Mouse (Mus musculus) intestine, embryonic 16.5 days (tissue): ENCODE measurements around the gene Klhl30. TPM values are rescaled to one million over a fixed set of nuclear protein-coding genes. Genes with fewer than 3 reads are reported as not detected.

Experiments used
- ATAC-seq: fragments of 200-750 bp; cut with Nextera tagmentation; 2 replicates; pipeline ENCODE4 v1.8.0; 2017; ENCODE audit warnings: moderate TSS enrichment, moderate library complexity
- H3K27ac ChIP-seq: fragments of 300-500 bp; sonication (generic); 2 replicates; pipeline ENCODE4 v1.5.1; 2014; ENCODE audit warnings: mild to moderate bottlenecking, low read length
- H3K27me3 ChIP-seq: fragments of 300-500 bp; sonication (generic); replicated peaks from 2 replicates; pipeline ENCODE4 v1.6.1; 2014; ENCODE audit warnings: low read length, control low read depth, mixed read lengths; ENCODE audit not compliant: control insufficient read depth, insufficient read depth
- H3K36me3 ChIP-seq: fragments of 300-500 bp; sonication (generic); 2 replicates; pipeline ENCODE4 v1.6.1; 2014; ENCODE audit warnings: low read length, control low read depth; ENCODE audit not compliant: control insufficient read depth, insufficient read depth
- H3K4me1 ChIP-seq: fragments of 300-500 bp; sonication (generic); 2 replicates; pipeline ENCODE4 v1.6.1; 2014; ENCODE audit warnings: low read length, control low read depth, mixed read lengths; ENCODE audit not compliant: control insufficient read depth, insufficient read depth
- H3K4me2 ChIP-seq: fragments of 300-500 bp; sonication (generic); 2 replicates; pipeline ENCODE4 v1.6.1; 2014; ENCODE audit warnings: low read depth, low read length, control low read depth
- H3K4me3 ChIP-seq: fragments of 300-500 bp; sonication (generic); 2 replicates; pipeline ENCODE4 v1.5.1; 2014; ENCODE audit warnings: mild to moderate bottlenecking, low read length
- H3K9ac ChIP-seq: fragments of 300-500 bp; sonication (generic); 2 replicates; pipeline ENCODE4 v1.6.1; 2014; ENCODE audit warnings: low read depth, low read length
- H3K9me3 ChIP-seq: fragments of 300-500 bp; sonication (generic); 2 replicates; pipeline ENCODE4 v1.6.1; 2016; ENCODE audit warnings: low read length, control low read depth; ENCODE audit not compliant: control insufficient read depth
- WGBS: fragments of 180-500 bp; shearing (Covaris S2); extraction: QIAGEN DNeasy Blood & Tissue Kit; methylation state at CpG from one replicate; pipeline ENCODE4 v1.1.7; 2014; 5-methylcytosine and 5-hydroxymethylcytosine counted together
- polyA plus RNA-seq: library from polyadenylated mRNA; unstranded; fragments of >200 nt; fragmentation: Nextera tagmentation; extraction: Ambion mirVana; gene quantifications from 2 replicates; pipeline ENCODE4 v1.2.1, GENCODE M21; 2015

Klhl30 gene
- polyA plus RNA-seq, 1 experiment from 2014 or later, result 0.37 TPM

DNA sequence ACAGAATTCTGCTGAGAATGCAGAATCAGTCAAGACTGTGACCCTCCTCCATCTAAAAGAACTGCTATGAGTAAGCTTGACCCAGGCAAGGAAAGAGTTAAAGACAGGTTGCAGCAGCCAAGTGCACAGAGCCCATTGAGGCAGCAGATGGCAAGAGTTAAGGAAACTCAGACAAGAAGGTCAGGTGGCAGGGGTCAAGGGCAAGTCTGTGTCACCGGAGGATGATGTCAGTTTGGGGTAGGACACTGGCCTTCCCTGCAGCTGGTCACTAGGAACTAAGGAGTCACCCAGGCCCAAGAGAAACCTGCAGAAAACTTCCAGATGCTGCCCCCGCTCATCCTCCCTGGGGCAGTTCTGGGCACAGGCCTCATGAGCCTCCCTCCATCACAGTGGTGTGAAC, 26.2 kb upstream of the Klhl30 start:
- no peaks in the 10 kb centered on the region for H3K4me1 ChIP-seq
- H3K4me3 ChIP-seq, result no peak overlapping the region
- no peaks in the 10 kb centered on the region for H3K36me3 ChIP-seq
- 79% methylated on average over 2 of the region's 2 CpGs for WGBS
- H3K27me3 ChIP-seq, result no peaks in the 10 kb centered on the region
- H3K9ac ChIP-seq, result no peak overlapping the region
- no peak for ATAC-seq
- no peaks in the 10 kb centered on the region for H3K9me3 ChIP-seq
- H3K4me2 ChIP-seq, result no peak overlapping the region
- H3K27ac ChIP-seq, result no peak overlapping the region

GRCm38 (mm10) chr1:91325488-91326042, 25.3 kb upstream of the Klhl30 start:
- H3K4me3 ChIP-seq, result no peak overlapping the region
- no peaks in the 10 kb centered on the region for H3K27me3 ChIP-seq
- H3K9me3 ChIP-seq, result no peaks in the 10 kb centered on the region
- WGBS, result 77% methylated on average over 4 of the region's 4 CpGs
- H3K27ac ChIP-seq, result no peak overlapping the region
- no peaks in the 10 kb centered on the region for H3K36me3 ChIP-seq
- no peak overlapping the region for H3K4me2 ChIP-seq
- ATAC-seq, result no peak
- no peaks in the 10 kb centered on the region for H3K4me1 ChIP-seq
- no peak overlapping the region for H3K9ac ChIP-seq

- no peaks in the 10 kb centered on the region for H3K36me3 ChIP-seq
- no peaks in the 10 kb centered on the region for H3K4me1 ChIP-seq
- no peak overlapping the region for H3K27ac ChIP-seq
- no peak for ATAC-seq
- 51% methylated on average over 4 of the region's 4 CpGs for WGBS
- no peak overlapping the region for H3K4me3 ChIP-seq
- no peaks in the 10 kb centered on the region for H3K27me3 ChIP-seq
- no peaks in the 10 kb centered on the region for H3K9me3 ChIP-seq
- H3K4me2 ChIP-seq, result no peak overlapping the region
- H3K9ac ChIP-seq, result no peak overlapping the region
Measured at GRCm38 (mm10) chr1:91332102-91332501, 18.7 kb upstream of the Klhl30 start.

DNA sequence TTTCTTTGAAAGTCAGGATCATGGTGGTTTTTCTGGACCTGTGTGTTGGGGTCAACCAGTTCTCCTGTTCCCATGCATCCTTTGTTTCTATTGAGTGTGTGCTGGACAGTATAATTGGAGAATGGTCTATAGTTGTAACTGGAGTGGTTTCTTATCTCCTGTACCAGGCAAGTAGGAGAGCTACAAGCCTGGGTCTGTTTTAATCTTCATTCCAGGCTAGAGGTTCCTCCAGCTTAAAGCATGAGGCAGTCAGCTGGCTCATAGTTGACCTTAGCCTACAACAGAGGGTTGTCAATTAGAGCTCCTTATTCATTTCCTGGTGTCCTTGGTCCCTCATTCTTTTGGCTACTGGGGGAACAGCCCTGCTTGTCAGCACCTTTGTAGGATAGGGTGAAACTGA, 17.2 kb upstream of the Klhl30 start:
- Histone ChIP-seq H3K9me3 (no peaks in the 10 kb centered on the region), H3K36me3 (no peaks in the 10 kb centered on the region), H3K9ac (no peak overlapping the region), H3K4me3 (no peak overlapping the region), H3K27ac (no peak overlapping the region), H3K4me1 (no peaks in the 10 kb centered on the region), H3K4me2 (no peak overlapping the region), H3K27me3 (peaks cover 2% of the 10 kb centered on the region; the same call in 1 of the 2 replicates)
- no peak for ATAC-seq

- WGBS, result 88% methylated on average over 7 of the region's 7 CpGs
- H3K9ac ChIP-seq, result no peak overlapping the region
Measured at GRCm38 (mm10) chr1:91337355-91337754, 13.5 kb upstream of the Klhl30 start.

DNA sequence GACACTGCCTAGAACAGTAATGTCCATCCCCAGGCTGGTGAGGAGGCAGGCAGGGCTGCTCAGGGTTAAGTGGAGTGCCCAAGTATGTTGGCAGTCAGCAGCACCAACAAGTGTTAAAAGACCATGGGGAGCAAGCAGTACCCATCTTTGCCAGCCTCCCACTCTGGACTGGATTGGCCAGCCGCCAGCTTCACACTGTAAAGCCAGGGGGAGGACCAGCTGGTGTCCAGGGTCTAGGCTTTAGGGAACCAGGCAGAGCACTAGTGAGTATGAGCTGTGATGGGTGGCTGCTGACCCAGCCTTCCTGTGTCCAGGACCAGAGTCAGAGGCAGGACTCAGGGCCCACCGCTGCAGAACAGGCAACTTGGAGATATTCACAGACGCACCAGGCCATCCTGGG, 6.8 kb upstream of the Klhl30 start:
- ATAC-seq, result no peak
- H3K9ac ChIP-seq, result no peak overlapping the region
- 73% methylated on average over 3 of the region's 3 CpGs for WGBS
- no peak overlapping the region for H3K27ac ChIP-seq
- no peaks in the 10 kb centered on the region for H3K36me3 ChIP-seq
- no peak overlapping the region for H3K4me3 ChIP-seq
- peaks cover 9% of the 10 kb centered on the region for H3K4me1 ChIP-seq
- no peak overlapping the region for H3K4me2 ChIP-seq
- peaks cover 38% of the 10 kb centered on the region for H3K27me3 ChIP-seq
- no peaks in the 10 kb centered on the region for H3K9me3 ChIP-seq

More at GRCm38 (mm10) chr1:91337355-91337754, 13.5 kb upstream of the Klhl30 start:
- no peaks in the 10 kb centered on the region for H3K9me3 ChIP-seq
- no peaks in the 10 kb centered on the region for H3K36me3 ChIP-seq
- H3K4me2 ChIP-seq, result no peak overlapping the region
- no peak for ATAC-seq
- H3K27ac ChIP-seq, result no peak overlapping the region
- H3K4me3 ChIP-seq, result no peak overlapping the region
- peaks cover 3% of the 10 kb centered on the region; the same call in 1 of the 2 replicates for H3K27me3 ChIP-seq
- no peaks in the 10 kb centered on the region for H3K4me1 ChIP-seq

DNA sequence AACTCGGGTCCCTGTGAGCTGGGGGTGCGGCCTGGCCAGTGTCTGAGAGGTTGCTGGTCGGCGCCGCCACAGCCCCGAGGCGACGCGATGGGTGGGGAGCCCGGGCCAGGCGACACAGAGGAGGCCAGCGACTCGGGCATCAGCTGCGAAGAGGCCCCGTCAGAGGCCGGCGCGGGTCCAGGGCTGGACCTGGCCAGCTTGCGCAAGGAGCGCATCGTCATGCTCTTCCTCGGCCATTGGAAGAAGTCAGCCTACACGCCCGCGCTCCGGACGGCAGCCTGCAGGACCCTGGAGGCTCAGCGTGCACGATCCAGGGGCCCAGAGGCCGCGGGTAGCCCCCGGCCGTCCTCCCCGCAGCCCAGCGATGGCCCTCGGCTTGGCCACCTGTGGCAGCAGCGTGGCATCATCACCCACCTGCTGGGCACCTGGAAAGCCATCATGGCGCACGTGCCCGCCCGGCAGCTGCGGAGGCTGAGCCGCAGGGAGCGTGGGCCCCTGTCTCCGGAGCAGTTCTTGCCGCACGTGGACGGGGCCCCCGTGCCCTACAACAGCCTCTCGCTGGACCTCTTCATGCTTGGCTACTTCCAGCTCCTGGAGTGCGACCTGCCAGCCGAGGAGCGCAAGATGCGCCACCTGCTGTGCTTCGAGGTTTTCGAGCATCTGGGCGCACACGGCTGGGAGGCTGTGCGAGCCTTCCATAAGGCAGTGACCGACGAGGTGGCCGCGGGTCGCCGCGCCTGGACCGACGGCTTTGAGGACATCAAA, 5.7 kb upstream of the Klhl30 start:
- H3K36me3 ChIP-seq, result no peaks in the 10 kb centered on the region
- ATAC-seq, result peak; percentile 45
- WGBS, result 4% methylated on average over 65 of the region's 68 CpGs
- H3K4me1 ChIP-seq, result peaks cover 9% of the 10 kb centered on the region
- no peaks in the 10 kb centered on the region for H3K9me3 ChIP-seq
- peaks cover 38% of the 10 kb centered on the region for H3K27me3 ChIP-seq
- peak overlapping the region; percentile 49 for H3K4me2 ChIP-seq
- no peak overlapping the region; the same call in 1 of the 2 replicates for H3K9ac ChIP-seq
- H3K27ac ChIP-seq, result no peak overlapping the region
- H3K4me3 ChIP-seq, result peak overlapping the region; percentile 36

- Histone ChIP-seq H3K27me3 (peaks cover 38% of the 10 kb centered on the region), H3K36me3 (no peaks in the 10 kb centered on the region), H3K27ac (no peak overlapping the region), H3K9me3 (no peaks in the 10 kb centered on the region), H3K9ac (no peak overlapping the region), H3K4me3 (no peak overlapping the region), H3K4me1 (peaks cover 9% of the 10 kb centered on the region), H3K4me2 (no peak overlapping the region)
- ATAC-seq, result peak; percentile 74
- 35% methylated on average over 3 of the region's 3 CpGs for WGBS
Measured at GRCm38 (mm10) chr1:91346892-91347291, 3.9 kb upstream of the Klhl30 start.

DNA sequence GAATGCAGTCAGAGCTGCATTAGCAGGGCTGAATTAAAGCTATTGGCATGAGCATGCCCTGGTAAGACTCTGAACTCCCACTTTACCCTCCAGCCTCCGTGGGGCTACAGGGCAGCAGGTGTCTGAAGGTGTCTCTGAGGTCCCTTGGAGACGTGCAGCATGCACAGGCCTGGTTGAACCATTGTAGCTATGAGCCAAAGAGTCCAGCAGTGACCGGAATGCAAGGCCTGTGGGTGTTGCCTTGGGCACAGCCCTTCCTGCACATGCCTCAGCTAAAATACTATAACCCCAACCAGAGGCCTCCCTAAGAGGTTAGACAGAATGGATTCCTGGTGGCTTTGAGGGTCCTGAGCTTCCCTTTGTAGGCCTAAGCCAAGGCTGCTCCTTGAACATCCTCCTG, 433 bp downstream of the Klhl30 start:
- no peak overlapping the region for H3K27ac ChIP-seq
- no peak for ATAC-seq
- H3K36me3 ChIP-seq, result no peaks in the 10 kb centered on the region
- H3K27me3 ChIP-seq, result peaks cover 6% of the 10 kb centered on the region
- H3K9me3 ChIP-seq, result no peaks in the 10 kb centered on the region
- H3K9ac ChIP-seq, result no peak overlapping the region
- H3K4me3 ChIP-seq, result no peak overlapping the region
- no peak overlapping the region for H3K4me2 ChIP-seq
- 75% methylated on average over 3 of the region's 3 CpGs for WGBS
- no peaks in the 10 kb centered on the region for H3K4me1 ChIP-seq
